Mouse (Mus musculus) naive thymus-derived CD4-positive, alpha-beta T cell, adult 5 months (primary cell): ENCODE results near the gene Matn3. TPM values are rescaled to one million over a fixed set of nuclear protein-coding genes. Genes with fewer than 3 reads are reported as not detected.

Experiments
- polyA plus RNA-seq: library from polyadenylated mRNA; unstranded; fragments of 100-300 nt; shearing (Covaris generic); gene quantifications from one replicate; pipeline ENCODE4 v1.2.1, GENCODE M21; 2017

Gene Matn3
- polyA plus RNA-seq = not detected

GRCm38 (mm10) chr12:8947714-8948464 is at the start of gene Matn3:
Matn3 (plus strand) TSS chr12:8947929.

GRCm38 (mm10) chr12:8921394-8922368 is 26.0 kb upstream of the Matn3 start, which contains the start of gene Laptm4a:
Laptm4a (plus strand) TSS chr12:8921664.

GRCm38 (mm10) chr12:8973820-8974465 is 26.2 kb downstream of the Matn3 start, which contains the start of gene Wdr35:
Wdr35 (plus strand) TSS chr12:8973892.

Other genes starting within 250 kb of the Matn3 start
- gene Sdc1, start 176.6 kb upstream of the Matn3 start, polyA plus RNA-seq = 0.45 TPM
- gene Laptm4a, start 26.3 kb upstream of the Matn3 start, polyA plus RNA-seq = 103 TPM
- gene Wdr35, start 26.0 kb downstream of the Matn3 start, polyA plus RNA-seq = 0.53 TPM
- gene Ttc32, start 82.1 kb downstream of the Matn3 start, polyA plus RNA-seq = 8.7 TPM